Mouse (Mus musculus) C2C12 (cell line): ENCODE measurements around the gene Mlh1.

Experiments
- CTCF ChIP-seq: IDR thresholded peaks from one replicate; pipeline ENCODE4 v1.5.1; 2011; ENCODE audit not compliant: control insufficient read depth, insufficient read depth, insufficient read length
- MAX ChIP-seq: IDR thresholded peaks from one replicate; pipeline ENCODE4 v1.6.1; 2011; ENCODE audit warnings: mild to moderate bottlenecking, control low read depth
- MYOD1 ChIP-seq: IDR thresholded peaks from one replicate; pipeline ENCODE4 v1.6.1; 2011; ENCODE audit warnings: low read depth; ENCODE audit not compliant: control insufficient read depth, insufficient read length
- MYOG ChIP-seq: IDR thresholded peaks from one replicate; pipeline ENCODE4 v1.6.1; 2011; ENCODE audit not compliant: control insufficient read depth, insufficient read length; ENCODE audit errors: extremely low read depth
- USF1 ChIP-seq: IDR thresholded peaks from one replicate; pipeline ENCODE4 v1.6.1; 2011; ENCODE audit warnings: low read depth, mild to moderate bottlenecking, control low read depth, moderate library complexity

- TF ChIP-seq CTCF (peak; percentile 100), USF1 (no peak), MAX (no peak), MYOG (no peak), MYOD1 (no peak)
These were observed 18.3 kb upstream of the Mlh1 start for GRCm38 (mm10) chr9:111289832-111290339.
